Mouse (Mus musculus) E14TG2a.4 (cell line): ENCODE measurements at regions not wholly inside any gene's neighbourhood (a gene's known extent, or its start where the extent isn't known, plus 50 kb on each side); places are given as distances from the start of the nearest gene placed in this dataset.

Source experiments
- CTCF ChIP-seq: conservative IDR thresholded peaks from 2 replicates; pipeline ENCODE4 v1.5.1; 2014; ENCODE audit warnings: low read length
- NANOG ChIP-seq: IDR thresholded peaks from 2 replicates; pipeline ENCODE4 v1.6.1; 2014; ENCODE audit warnings: borderline replicate concordance, low read length, mixed read lengths
- POU5F1 ChIP-seq: IDR thresholded peaks from 2 replicates; pipeline ENCODE4 v1.6.1; 2014; ENCODE audit warnings: low read length, borderline replicate concordance

DNA sequence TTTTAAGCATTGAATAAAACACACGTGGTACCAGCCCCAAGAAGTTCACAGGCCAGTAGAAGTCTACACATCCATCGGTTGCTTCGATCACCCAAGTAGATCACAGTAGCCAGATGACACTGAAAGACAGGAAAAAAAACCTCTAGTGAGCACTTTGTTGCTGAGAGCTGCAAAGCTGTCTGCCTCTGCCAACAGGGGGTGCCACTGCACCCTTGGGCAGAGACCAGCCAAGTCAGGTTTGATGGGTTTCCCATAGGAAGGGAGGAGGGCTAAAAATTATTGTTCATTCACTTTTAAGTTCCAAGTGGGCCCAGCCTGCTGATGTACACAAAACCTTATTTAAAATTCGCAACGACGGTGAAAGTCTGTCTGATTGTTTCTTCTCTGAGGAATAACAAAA lies 150.3 kb upstream of the Rpl34 start:
- TF ChIP-seq CTCF: no peak; the same call in 1 of the 2 replicates
- TF ChIP-seq NANOG: no peak
- no peak for TF ChIP-seq POU5F1
